Mouse (Mus musculus) MEL (cell line): Measurements from ENCODE around the gene Ofcc1. TPM values are rescaled to one million over a fixed set of nuclear protein-coding genes. Genes with fewer than 3 reads are reported as not detected.

Source experiments
- DNase-seq: peaks from one replicate; pipeline ENCODE4 v3.0.0; 2011; ENCODE audit warnings: low read depth, low spot score
- H3K27ac ChIP-seq: 2 replicates; pipeline ENCODE4 v1.5.1; 2012; ENCODE audit warnings: low read depth, mild to moderate bottlenecking, control low read depth, low read length, moderate library complexity; ENCODE audit not compliant: control insufficient read depth
- H3K27me3 ChIP-seq, 2 experiments: fragments of 150-350 bp in 1 of 2; sonication (generic) in 1 of 2; 2 replicates each; pipeline ENCODE4 v1.6.1; 2012; ENCODE audit warnings: low read length in 2 of 2, mild to moderate bottlenecking in 2 of 2, improper control_type of control experiment in 1 of 2, moderate library complexity in 1 of 2; ENCODE audit not compliant: insufficient read depth in 2 of 2, control insufficient read depth in 1 of 2
- H3K36me3 ChIP-seq, 2 experiments: 2 replicates each; pipeline ENCODE4 v1.6.1; 2012 to 2014; ENCODE audit warnings: low read length in 2 of 2, improper control_type of control experiment in 1 of 2, inconsistent platforms in 1 of 2, mild to moderate bottlenecking in 1 of 2; ENCODE audit not compliant: insufficient read depth in 2 of 2, control insufficient read depth in 1 of 2
- H3K4me1 ChIP-seq, 2 experiments: fragments of 150-350 bp in 1 of 2; sonication (generic) in 1 of 2; 2 replicates each; pipeline ENCODE4 v1.6.1; 2012; ENCODE audit warnings: low read length in 2 of 2, improper control_type of control experiment in 1 of 2, mild to moderate bottlenecking in 1 of 2; ENCODE audit not compliant: insufficient read depth in 2 of 2, control insufficient read depth in 1 of 2
- H3K4me3 ChIP-seq, 2 experiments: fragments of 150-350 bp in 1 of 2; sonication (generic) in 1 of 2; 2 replicates each; pipeline ENCODE4 v1.5.1; 2012; ENCODE audit warnings: low read depth in 2 of 2, low read length in 2 of 2, mild to moderate bottlenecking in 2 of 2, moderate library complexity in 2 of 2, control low read depth in 1 of 2, improper control_type of control experiment in 1 of 2; ENCODE audit not compliant: control insufficient read depth in 1 of 2, insufficient read depth in 1 of 2
- H3K79me2 ChIP-seq: 2 replicates; pipeline ENCODE4 v1.6.1; 2012; ENCODE audit warnings: mild to moderate bottlenecking, low read length, moderate library complexity; ENCODE audit not compliant: control insufficient read depth, poor library complexity, insufficient read depth
- H3K9ac ChIP-seq: 2 replicates; pipeline ENCODE4 v1.6.1; 2012; ENCODE audit warnings: low read depth, mild to moderate bottlenecking, control low read depth, low read length, moderate library complexity; ENCODE audit not compliant: control insufficient read depth, poor library complexity, severe bottlenecking
- H3K9me3 ChIP-seq: fragments of 150-350 bp; sonication (generic); replicated peaks from 2 replicates; pipeline ENCODE4 v1.6.1; 2012; ENCODE audit warnings: mild to moderate bottlenecking, low read length, improper control_type of control experiment, moderate library complexity; ENCODE audit not compliant: insufficient read depth
- CHD1 ChIP-seq: IDR thresholded peaks from 2 replicates; pipeline ENCODE4 v1.6.1; 2012; ENCODE audit warnings: low read depth, mild to moderate bottlenecking, inconsistent platforms, low read length, improper control_type of control experiment
- CHD2 ChIP-seq: IDR thresholded peaks from 2 replicates; pipeline ENCODE4 v1.6.1; 2011; ENCODE audit warnings: low read length, improper control_type of control experiment
- ELF1 ChIP-seq: IDR thresholded peaks from 2 replicates; pipeline ENCODE4 v1.6.1; 2014; ENCODE audit warnings: low read depth, mild to moderate bottlenecking, inconsistent platforms, low read length, improper control_type of control experiment, moderate library complexity
- ETS1 ChIP-seq: IDR thresholded peaks from 2 replicates; pipeline ENCODE4 v1.6.1; 2012; ENCODE audit warnings: low read depth, mild to moderate bottlenecking, inconsistent platforms, low read length, improper control_type of control experiment, moderate library complexity
- GABPA ChIP-seq: IDR thresholded peaks from 2 replicates; pipeline ENCODE4 v1.6.1; 2012; ENCODE audit warnings: low read depth, mild to moderate bottlenecking, inconsistent platforms, low read length, improper control_type of control experiment, moderate library complexity
- JUND ChIP-seq: IDR thresholded peaks from 2 replicates; pipeline ENCODE4 v1.6.1; 2011; ENCODE audit warnings: low read depth, mild to moderate bottlenecking, improper control_type of control experiment, low read length
- MAFK ChIP-seq: IDR thresholded peaks from 2 replicates; pipeline ENCODE4 v1.6.1; 2011; ENCODE audit warnings: low read depth, mild to moderate bottlenecking, low read length, improper control_type of control experiment, borderline replicate concordance
- MEF2A ChIP-seq: IDR thresholded peaks from 2 replicates; pipeline ENCODE4 v1.6.1; 2014; ENCODE audit warnings: low read depth, mild to moderate bottlenecking, inconsistent platforms, low read length, improper control_type of control experiment; ENCODE audit not compliant: poor library complexity, insufficient replicate concordance, severe bottlenecking; ENCODE audit errors: extremely low read depth
- MYC ChIP-seq: IDR thresholded peaks from 2 replicates; pipeline ENCODE4 v1.6.1; 2011; ENCODE audit warnings: low read depth, mild to moderate bottlenecking, low read length, improper control_type of control experiment, moderate library complexity
- NELFE ChIP-seq: IDR thresholded peaks from 2 replicates; pipeline ENCODE4 v1.6.1; 2011; ENCODE audit warnings: low read depth, low read length, improper control_type of control experiment
- NRF1 ChIP-seq: IDR thresholded peaks from 2 replicates; pipeline ENCODE4 v1.6.1; 2014; ENCODE audit warnings: low read depth, mild to moderate bottlenecking, inconsistent platforms, low read length, improper control_type of control experiment, moderate library complexity; ENCODE audit not compliant: poor library complexity, insufficient read depth, severe bottlenecking
- RAD21 ChIP-seq: IDR thresholded peaks from 2 replicates; pipeline ENCODE4 v1.6.1; 2011; ENCODE audit warnings: mild to moderate bottlenecking, low read depth, low read length, improper control_type of control experiment
- RCOR1 ChIP-seq: IDR thresholded peaks from 2 replicates; pipeline ENCODE4 v1.6.1; 2012; ENCODE audit warnings: low read depth, mild to moderate bottlenecking, inconsistent platforms, low read length, improper control_type of control experiment
- TAL1 ChIP-seq: IDR thresholded peaks from 2 replicates; pipeline ENCODE4 v1.6.1; 2012; ENCODE audit warnings: mild to moderate bottlenecking, inconsistent platforms, low read length, moderate library complexity, mixed read lengths
- UBTF ChIP-seq: IDR thresholded peaks from 2 replicates; pipeline ENCODE4 v1.6.1; 2012; ENCODE audit warnings: low read depth, mild to moderate bottlenecking, inconsistent platforms, low read length, improper control_type of control experiment, moderate library complexity, borderline replicate concordance; ENCODE audit not compliant: insufficient read depth
- USF2 ChIP-seq, 2 experiments: IDR thresholded peaks; 2 replicates each; pipeline ENCODE4 v1.6.1; 2011 to 2012; ENCODE audit warnings: improper control_type of control experiment in 2 of 2, low read length in 2 of 2, borderline replicate concordance in 1 of 2, inconsistent platforms in 1 of 2, low read depth in 1 of 2, mild to moderate bottlenecking in 1 of 2; ENCODE audit not compliant: insufficient read depth in 1 of 2
- ZMIZ1 ChIP-seq: IDR thresholded peaks from 2 replicates; pipeline ENCODE4 v1.6.1; 2012; ENCODE audit warnings: low read depth, mild to moderate bottlenecking, inconsistent platforms, low read length, improper control_type of control experiment, moderate library complexity
- ZNF384 ChIP-seq: IDR thresholded peaks from 2 replicates; pipeline ENCODE4 v1.6.1; 2012; ENCODE audit warnings: low read depth, mild to moderate bottlenecking, inconsistent platforms, low read length, improper control_type of control experiment
- polyA plus RNA-seq, 2 experiments: library from polyadenylated mRNA; stranded (reverse) in 1 of 2; unstranded in 1 of 2; fragments of >175 nt in 1 of 2; fragments of >200 nt in 1 of 2; gene quantifications; 2 replicates each; pipeline versions ENCODE4 v1.2.1 to v1.2.4; 2012; ENCODE audit warnings: low replicate concordance in 2 of 2, low read depth in 1 of 2; ENCODE audit not compliant: insufficient read length in 2 of 2, insufficient read depth in 1 of 2, missing spikeins in 1 of 2
- total RNA-seq: library from RNA; depleted of rRNA; stranded (reverse); fragments of 300-350 nt; gene quantifications from 2 replicates; pipeline ENCODE4 v1.2.3, GENCODE M21; 2012

Gene Ofcc1
- total and polyA plus RNA-seq, 3 experiments, result not detected

GRCm38 (mm10) chr13:40025816-40026215, 335.4 kb downstream of the Ofcc1 start:
- H3K4me1 ChIP-seq, result no peaks in the 10 kb centered on the region
- DNase-seq, result no peak
- H3K36me3 ChIP-seq, result no peaks in the 10 kb centered on the region
- no peak overlapping the region for H3K4me3 ChIP-seq
- H3K79me2 ChIP-seq, result no peaks in the 10 kb centered on the region
- TF ChIP-seq CHD1 (no peak), ZNF384 (no peak), ZMIZ1 (no peak), MYC (no peak), UBTF (no peak), RAD21 (no peak), ELF1 (no peak), GABPA (no peak), TAL1 (no peak)
- TF ChIP-seq, all 39 proteins: peak for 0
- H3K9ac ChIP-seq, result no peak overlapping the region
- H3K27me3 ChIP-seq, result no peaks in the 10 kb centered on the region
- H3K9me3 ChIP-seq, result no peaks in the 10 kb centered on the region
- no peak overlapping the region for H3K27ac ChIP-seq

- TF ChIP-seq RAD21, result no peak
- no peak for TF ChIP-seq GABPA
- TF ChIP-seq CHD2, result no peak
- no peak for TF ChIP-seq NELFE
- no peak for TF ChIP-seq ZNF384
- no peak for TF ChIP-seq ETS1
- no peak for TF ChIP-seq USF2 (IDR thresholded peaks at IDR 0.05; ENCODE audit: borderline replicate concordance in 1 of 2, insufficient read depth in 1 of 2, low read depth in 1 of 2, low read length in 2 of 2)
- TF ChIP-seq, all 39 proteins: peak for 0
- Histone ChIP-seq H3K27me3 (no peaks in the 10 kb centered on the region), H3K4me1 (no peaks in the 10 kb centered on the region), H3K27ac (no peak overlapping the region), H3K4me3 (no peak overlapping the region), H3K9ac (no peak overlapping the region), H3K9me3 (no peaks in the 10 kb centered on the region), H3K36me3 (no peaks in the 10 kb centered on the region), H3K79me2 (no peaks in the 10 kb centered on the region)
- DNase-seq, result no peak
Observed at GRCm38 (mm10) chr13:40023201-40023777, 338.0 kb downstream of the Ofcc1 start.

- no peaks in the 10 kb centered on the region for H3K79me2 ChIP-seq
- H3K4me1 ChIP-seq, result no peaks in the 10 kb centered on the region
- H3K27ac ChIP-seq, result no peak overlapping the region
- DNase-seq, result no peak
- H3K27me3 ChIP-seq, result no peaks in the 10 kb centered on the region
- no peaks in the 10 kb centered on the region for H3K36me3 ChIP-seq
- H3K9me3 ChIP-seq, result no peaks in the 10 kb centered on the region
- H3K9ac ChIP-seq, result no peak overlapping the region
- H3K4me3 ChIP-seq, result no peak overlapping the region
- TF ChIP-seq ZNF384, result no peak
- TF ChIP-seq GABPA, result no peak
- TF ChIP-seq MEF2A, result no peak
- no peak for TF ChIP-seq JUND
- no peak for TF ChIP-seq NELFE
- TF ChIP-seq MYC, result no peak
- no peak for TF ChIP-seq RCOR1
- TF ChIP-seq MAFK, result no peak
- no peak for TF ChIP-seq NRF1
- no peak for TF ChIP-seq ELF1
Observed at GRCm38 (mm10) chr13:40022609-40023008, 338.6 kb downstream of the Ofcc1 start.
